Comparison of ENCODE assay signal across 7 mouse cellular contexts in the genomic region with DNA sequence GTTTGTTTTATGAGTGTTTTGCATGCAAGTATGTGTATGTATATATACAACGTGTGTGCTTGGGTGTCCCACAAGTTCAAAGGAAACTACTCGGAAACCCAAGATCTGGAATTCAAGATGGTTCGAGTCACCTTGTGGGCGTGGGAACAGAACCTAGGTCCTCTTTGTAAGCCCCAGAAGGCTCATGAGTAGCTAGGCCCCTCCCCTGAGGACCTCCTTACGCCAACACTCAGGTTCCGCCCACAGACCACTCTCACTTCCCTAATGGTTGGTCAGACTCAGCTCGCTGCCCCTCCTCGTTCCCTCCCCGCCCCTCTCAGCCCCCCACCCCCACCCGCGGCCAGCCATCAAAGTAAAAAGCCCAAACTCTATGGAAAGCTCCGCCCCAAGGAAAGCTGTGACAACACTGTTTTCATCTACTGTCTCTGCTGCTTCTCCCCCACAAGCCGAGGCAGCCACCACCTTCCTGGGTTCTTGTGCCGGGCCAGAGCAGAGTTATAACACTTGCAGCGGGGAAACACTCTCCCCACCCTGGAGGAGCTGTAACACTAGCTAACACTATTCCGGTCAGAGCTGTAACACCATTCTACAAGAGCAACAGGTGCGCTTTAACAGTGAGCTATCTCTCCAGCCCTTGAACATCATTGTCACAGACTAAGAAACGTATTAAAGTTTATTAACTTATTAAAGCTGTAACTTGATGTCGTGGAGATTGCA. TPM values are rescaled to one million over a fixed set of nuclear protein-coding genes. Genes with fewer than 3 reads are reported as not detected.
DNase-seq lines count a peak whose midpoint lies in the region; TF ChIP-seq lines count a peak whose summit lies in the region.

No protein-coding gene starts in this region.

- no peak for TF ChIP-seq POLR2A in brain, embryonic 14.5 days (IDR thresholded peaks at IDR 0.05; ENCODE audit: borderline replicate concordance, extremely low read depth, insufficient read depth, insufficient read length, poor library complexity, severe bottlenecking)

- H3K27ac ChIP-seq in ES-E14 (ENCODE audit: insufficient read depth, low read depth, low read length, poor library complexity, severe bottlenecking): peak overlapping the region; percentile 27; the same call in 1 of the 2 replicates

- H3K9ac ChIP-seq in ES-E14 (ENCODE audit: insufficient read depth, low read depth, low read length, poor library complexity, severe bottlenecking): no peak overlapping the region

- peak; percentile 88 for DNase-seq in ES-E14 (ENCODE audit: low read depth, low spot score)
- peak; percentile 79 for DNase-seq in brain, embryonic 14.5 days (ENCODE audit: low read depth)
- DNase-seq in heart, adult 18-20 months: peak; percentile 61 to 86
- peak; percentile 37 for DNase-seq in kidney, adult 9 months
- peak; percentile 92 for DNase-seq in lung, postnatal 10 days
- DNase-seq in retina, embryonic 14.5 days (ENCODE audit: low spot score): peak; percentile 51
- DNase-seq in Muller cell, postnatal 12 days (ENCODE audit: inconsistent ontology term): no peak

- H3K36me3 ChIP-seq in ES-E14 (ENCODE audit: control insufficient read depth, insufficient read depth, low read length, poor library complexity, severe bottlenecking): no peaks in the 10 kb centered on the region

- H3K4me1 ChIP-seq in ES-E14 (ENCODE audit: control insufficient read depth in 2 of 2, insufficient read depth in 2 of 2, low read length in 2 of 2, poor library complexity in 1 of 2): peaks cover 2 to 23% of the 10 kb centered on the region in 2 experiments; a peak in 2 of 4 replicates

- H3K4me3 ChIP-seq in ES-E14 (ENCODE audit: insufficient read depth in 1 of 2, low read depth in 1 of 2, low read length in 2 of 2, poor library complexity in 1 of 2, severe bottlenecking in 1 of 2): peak overlapping the region; percentile 38 to 46; a peak in 3 of 4 replicates

- TF ChIP-seq CTCF in brain, embryonic 14.5 days (IDR thresholded peaks at IDR 0.05; ENCODE audit: borderline replicate concordance, extremely low read depth, insufficient read depth, insufficient read length): no peak

- H3K9me3 ChIP-seq in ES-E14 (ENCODE audit: control insufficient read depth, insufficient read depth, low read depth, low read length): no peaks in the 10 kb centered on the region

- in situ Hi-C loops in ES-E14 (cut with MboI; ENCODE audit: low sequenced_read_pairs in 2 of 2, unreplicated experiment in 2 of 2): no loop called here

TF ChIP-seq in ES-E14, 5 proteins besides CTCF, POLR2A, EP300 and RAD21:
- no peak for TF ChIP-seq HCFC1 (IDR thresholded peaks at IDR 0.05; ENCODE audit: borderline replicate concordance, insufficient read depth, low read length)
- no peak for TF ChIP-seq MAFK (IDR thresholded peaks at IDR 0.05; ENCODE audit: insufficient read depth, low read depth, low read length)
- no peak for TF ChIP-seq ZNF384 (IDR thresholded peaks at IDR 0.05; ENCODE audit: low read depth, low read length)
- no peak for TF ChIP-seq ZC3H11A (IDR thresholded peaks at IDR 0.05; ENCODE audit: borderline replicate concordance, low read depth, low read length)
- TF ChIP-seq CHD2 (IDR thresholded peaks at IDR 0.05; ENCODE audit: low read depth, low read length): no peak

RNA-seq across cellular contexts. Expression of gene Ggta1, which starts 0.5 kb away (rescaled TPM):
- total RNA-seq in ES-E14 (2012; rRNA removed): 36.5 and 49.0 TPM in 2 replicates
- 5.7 and 7.1 TPM in 2 replicates for polyA plus RNA-seq in brain, embryonic 14.5 days (2012; rRNA removed)
- total RNA-seq in heart, adult 18-20 months (2021): 10 to 100 TPM; 13.6 to 17.0 TPM
